Mouse (Mus musculus) stomach, postnatal 0 days (tissue): ENCODE measurements around the gene Crtap.
"Not testable (repeated sequence)": the region's sequence is repeated elsewhere in the genome, so short reads cannot be mapped to it uniquely, and the experiment has no call there.

ENCODE experiments used
- CTCF ChIP-seq: IDR thresholded peaks from 2 replicates; pipeline ENCODE4 v1.5.1; 2016; ENCODE audit warnings: antibody characterized with exemption, low read depth, mild to moderate bottlenecking, moderate library complexity
- EP300 ChIP-seq: optimal IDR thresholded peaks from 2 replicates; pipeline ENCODE3; 2016; ENCODE audit warnings: antibody characterized with exemption

DNA sequence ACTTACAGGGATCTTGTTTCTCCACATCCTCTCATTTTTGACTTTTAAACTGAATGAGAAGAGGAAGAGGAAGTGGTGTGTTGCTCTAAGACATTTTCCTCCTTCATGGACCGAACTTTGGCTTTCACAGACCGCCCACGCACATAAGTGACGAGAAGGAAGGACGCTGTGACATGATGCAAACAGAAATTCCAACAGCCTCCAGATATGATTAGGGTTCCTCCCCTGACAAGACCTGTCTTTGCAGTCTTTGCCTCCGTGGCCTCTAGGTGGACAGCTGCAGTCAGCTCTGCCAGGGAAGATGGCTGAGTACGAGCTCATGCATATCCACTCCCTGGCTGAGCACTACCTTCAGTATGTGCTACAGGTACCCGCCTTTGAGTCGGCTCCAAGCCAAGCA is 60.6 kb downstream of the Crtap start, which contains the start of gene Bcl2a1c:
- not testable (repeated sequence) for TF ChIP-seq EP300, CTCF
